Mouse (Mus musculus): ENCODE measurements around the gene Tmem237. TPM values are rescaled to one million over a fixed set of nuclear protein-coding genes. Genes with fewer than 3 reads are reported as not detected.

The Tmem237 gene
- polyA plus RNA-seq, 1 experiment from 2014 or later: 27.4 TPM

GRCm38 (mm10) chr1:59157846-59158245 lies 37.6 kb upstream of the Tmem237 start:
- Histone ChIP-seq H3K9me3 (ENCODE audit: low read length) (no peaks in the 10 kb centered on the region), H3K4me1 (ENCODE audit: insufficient read depth, low read depth, low read length) (no peaks in the 10 kb centered on the region), H3K4me3 (ENCODE audit: low read depth, low read length) (no peak overlapping the region), H3K27ac (ENCODE audit: low read length) (no peak overlapping the region), H3K4me2 (replicated peaks; ENCODE audit: low read depth, low read length) (no peak overlapping the region), H3K36me3 (ENCODE audit: insufficient read depth, low read length) (no peaks in the 10 kb centered on the region), H3K27me3 (replicated peaks; ENCODE audit: insufficient read depth, low read length) (no peaks in the 10 kb centered on the region), H3K9ac (replicated peaks; ENCODE audit: low read depth) (no peak overlapping the region)
- TF ChIP-seq CTCF (IDR thresholded peaks at IDR 0.05): no peak
- no peak for TF ChIP-seq EP300 (IDR thresholded peaks at IDR 0.05)
- ATAC-seq (no peak), DNase-seq (ENCODE audit: low spot score) (no peak)
- WGBS: 82% methylated on average over 4 of the region's 4 CpGs

GRCm38 (mm10) chr1:59152346-59152745 lies 32.1 kb upstream of the Tmem237 start:
- Histone ChIP-seq H3K4me2 (replicated peaks; ENCODE audit: low read depth, low read length) (no peak overlapping the region), H3K27me3 (replicated peaks; ENCODE audit: insufficient read depth, low read length) (no peaks in the 10 kb centered on the region), H3K9me3 (ENCODE audit: low read length) (no peaks in the 10 kb centered on the region), H3K36me3 (ENCODE audit: insufficient read depth, low read length) (no peaks in the 10 kb centered on the region), H3K4me1 (ENCODE audit: insufficient read depth, low read depth, low read length) (no peaks in the 10 kb centered on the region), H3K4me3 (ENCODE audit: low read depth, low read length) (no peak overlapping the region), H3K9ac (replicated peaks; ENCODE audit: low read depth) (no peak overlapping the region), H3K27ac (ENCODE audit: low read length) (no peak overlapping the region)
- TF ChIP-seq CTCF (IDR thresholded peaks at IDR 0.05) (no peak), EP300 (IDR thresholded peaks at IDR 0.05) (no peak)
- DNase-seq (ENCODE audit: low spot score): no peak
- WGBS: 76% methylated on average over 4 of the region's 4 CpGs
- ATAC-seq: no peak

GRCm38 (mm10) chr1:59150542-59150941 lies 30.3 kb upstream of the Tmem237 start:
- H3K36me3 ChIP-seq (ENCODE audit: insufficient read depth, low read length): no peaks in the 10 kb centered on the region
- DNase-seq (ENCODE audit: low spot score): no peak
- TF ChIP-seq EP300 (IDR thresholded peaks at IDR 0.05): no peak
- no peak for TF ChIP-seq CTCF (IDR thresholded peaks at IDR 0.05)

GRCm38 (mm10) chr1:59144543-59144942 lies 24.3 kb upstream of the Tmem237 start:
- no peak for ATAC-seq
- Histone ChIP-seq H3K9ac (replicated peaks; ENCODE audit: low read depth) (no peak overlapping the region), H3K4me1 (ENCODE audit: insufficient read depth, low read depth, low read length) (no peaks in the 10 kb centered on the region), H3K36me3 (ENCODE audit: insufficient read depth, low read length) (no peaks in the 10 kb centered on the region), H3K4me2 (replicated peaks; ENCODE audit: low read depth, low read length) (no peak overlapping the region), H3K27me3 (replicated peaks; ENCODE audit: insufficient read depth, low read length) (no peaks in the 10 kb centered on the region), H3K27ac (ENCODE audit: low read length) (no peak overlapping the region), H3K9me3 (ENCODE audit: low read length) (no peaks in the 10 kb centered on the region), H3K4me3 (ENCODE audit: low read depth, low read length) (no peak overlapping the region)
- DNase-seq (ENCODE audit: low spot score): no peak
- TF ChIP-seq EP300 (IDR thresholded peaks at IDR 0.05) (no peak), CTCF (IDR thresholded peaks at IDR 0.05) (peak; percentile 67)
- WGBS: 71% methylated on average over 10 of the region's 10 CpGs

More at GRCm38 (mm10) chr1:59150542-59150941, 30.3 kb upstream of the Tmem237 start:
- no peak overlapping the region for H3K9ac ChIP-seq (replicated peaks; ENCODE audit: low read depth)
- no peaks in the 10 kb centered on the region for H3K9me3 ChIP-seq (ENCODE audit: low read length)
- WGBS: 59% methylated on average over 5 of the region's 5 CpGs
- H3K4me2 ChIP-seq (replicated peaks; ENCODE audit: low read depth, low read length): no peak overlapping the region
- no peak overlapping the region for H3K27ac ChIP-seq (ENCODE audit: low read length)
- no peak overlapping the region for H3K4me3 ChIP-seq (ENCODE audit: low read depth, low read length)
- no peak for ATAC-seq
- H3K4me1 ChIP-seq (ENCODE audit: insufficient read depth, low read depth, low read length): no peaks in the 10 kb centered on the region
- H3K27me3 ChIP-seq (replicated peaks; ENCODE audit: insufficient read depth, low read length): no peaks in the 10 kb centered on the region

GRCm38 (mm10) chr1:59142809-59143208 lies 22.6 kb upstream of the Tmem237 start:
- TF ChIP-seq CTCF (IDR thresholded peaks at IDR 0.05) (peak; percentile 88), EP300 (IDR thresholded peaks at IDR 0.05) (no peak)
- no peak overlapping the region for H3K27ac ChIP-seq (ENCODE audit: low read length)
- no peak overlapping the region for H3K9ac ChIP-seq (replicated peaks; ENCODE audit: low read depth)
- no peaks in the 10 kb centered on the region for H3K36me3 ChIP-seq (ENCODE audit: insufficient read depth, low read length)
- no peaks in the 10 kb centered on the region for H3K9me3 ChIP-seq (ENCODE audit: low read length)
- no peak overlapping the region for H3K4me2 ChIP-seq (replicated peaks; ENCODE audit: low read depth, low read length)
- no peaks in the 10 kb centered on the region for H3K27me3 ChIP-seq (replicated peaks; ENCODE audit: insufficient read depth, low read length)
- ATAC-seq: peak; percentile 55; the same call in 1 of the 2 replicates
- no peaks in the 10 kb centered on the region for H3K4me1 ChIP-seq (ENCODE audit: insufficient read depth, low read depth, low read length)
- no peak overlapping the region for H3K4me3 ChIP-seq (ENCODE audit: low read depth, low read length)
- DNase-seq (ENCODE audit: low spot score): peak; percentile 89

- H3K27ac ChIP-seq (ENCODE audit: low read length): no peak overlapping the region
These were observed 14.2 kb upstream of the Tmem237 start for GRCm38 (mm10) chr1:59134419-59134818.

GRCm38 (mm10) chr1:59128879-59129278 lies 8.7 kb upstream of the Tmem237 start:
- no peak for ATAC-seq
- Histone ChIP-seq H3K4me3 (ENCODE audit: low read depth, low read length) (no peak overlapping the region), H3K36me3 (ENCODE audit: insufficient read depth, low read length) (no peaks in the 10 kb centered on the region), H3K27me3 (replicated peaks; ENCODE audit: insufficient read depth, low read length) (no peaks in the 10 kb centered on the region), H3K4me1 (ENCODE audit: insufficient read depth, low read depth, low read length) (0 out of 2 replicates have a peak, but pooled peaks cover 4% of the 10 kb centered on the region), H3K4me2 (replicated peaks; ENCODE audit: low read depth, low read length) (no peak overlapping the region), H3K9ac (replicated peaks; ENCODE audit: low read depth) (no peak overlapping the region), H3K9me3 (ENCODE audit: low read length) (no peaks in the 10 kb centered on the region), H3K27ac (ENCODE audit: low read length) (no peak overlapping the region)
- no peak for DNase-seq (ENCODE audit: low spot score)
- 34% methylated on average over 7 of the region's 7 CpGs for WGBS
- no peak for TF ChIP-seq CTCF (IDR thresholded peaks at IDR 0.05)
- TF ChIP-seq EP300 (IDR thresholded peaks at IDR 0.05): no peak

More at GRCm38 (mm10) chr1:59134419-59134818, 14.2 kb upstream of the Tmem237 start:
- H3K27me3 ChIP-seq (replicated peaks; ENCODE audit: insufficient read depth, low read length): no peaks in the 10 kb centered on the region
- DNase-seq (ENCODE audit: low spot score) (peak; percentile 94), ATAC-seq (peak; percentile 98)
- no peak for TF ChIP-seq CTCF (IDR thresholded peaks at IDR 0.05)
- TF ChIP-seq EP300 (IDR thresholded peaks at IDR 0.05): peak; percentile 90
- H3K4me1 ChIP-seq (ENCODE audit: insufficient read depth, low read depth, low read length): 0 out of 2 replicates have a peak, but pooled peaks cover 6% of the 10 kb centered on the region
- H3K9ac ChIP-seq (replicated peaks; ENCODE audit: low read depth): no peak overlapping the region
- H3K9me3 ChIP-seq (ENCODE audit: low read length): no peaks in the 10 kb centered on the region
- no peak overlapping the region for H3K4me2 ChIP-seq (replicated peaks; ENCODE audit: low read depth, low read length)
- no peaks in the 10 kb centered on the region for H3K36me3 ChIP-seq (ENCODE audit: insufficient read depth, low read length)
- WGBS: 25% methylated on average over 5 of the region's 5 CpGs
- H3K4me3 ChIP-seq (ENCODE audit: low read depth, low read length): no peak overlapping the region

Measured in lung, postnatal 0 days (tissue).